Mouse (Mus musculus): ENCODE measurements around the gene Cfap45.

DNA sequence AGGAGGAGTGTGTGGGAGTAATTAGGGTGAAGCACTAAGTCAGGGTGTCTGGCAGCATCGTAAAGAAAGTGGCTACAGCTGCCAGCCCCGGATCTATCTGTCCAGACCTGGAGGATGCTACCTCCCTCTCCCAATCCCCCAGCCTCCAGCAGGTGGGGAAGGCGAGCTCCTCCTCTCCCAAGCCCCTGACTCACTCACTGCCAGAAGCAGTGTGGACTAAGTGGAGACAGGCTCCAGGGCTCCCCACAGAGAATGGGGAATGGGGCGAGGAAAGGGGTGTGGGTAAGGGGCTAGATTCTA, 37.3 kb upstream of the Cfap45 start:
- TF ChIP-seq MAX (IDR thresholded peaks at IDR 0.05) (no peak), CTCF (IDR thresholded peaks at IDR 0.05; ENCODE audit: control insufficient read depth, insufficient read depth, insufficient read length) (no peak)

Data from C2C12 (cell line).